Mouse (Mus musculus): ENCODE results near the gene Ggn. TPM values are rescaled to one million over a fixed set of nuclear protein-coding genes. Genes with fewer than 3 reads are reported as not detected.
A peak's percentile ranks its signal among the peaks of the same experiment; 100 is the strongest.
"Not testable (repeated sequence)": the region's sequence is repeated elsewhere in the genome, so short reads cannot be mapped to it uniquely, and the experiment has no call there.

Ggn gene
- polyA plus RNA-seq, 1 experiment from 2014 or later: 0.49 TPM

- peak overlapping the region; percentile 91 for H3K4me2 ChIP-seq (replicated peaks; ENCODE audit: low read depth, low read length)
- H3K4me1 ChIP-seq (ENCODE audit: control insufficient read depth, insufficient read depth, low read length): peaks cover 10% of the 10 kb centered on the region
- no peaks in the 10 kb centered on the region for H3K9me3 ChIP-seq (ENCODE audit: control insufficient read depth, low read depth, low read length)
- H3K36me3 ChIP-seq (ENCODE audit: control insufficient read depth, insufficient read depth, low read length): peaks cover 27% of the 10 kb centered on the region
- H3K9ac ChIP-seq (replicated peaks; ENCODE audit: low read depth, low read length): peak overlapping the region; percentile 78; the same call in 1 of the 2 replicates
- H3K27me3 ChIP-seq (ENCODE audit: control insufficient read depth, insufficient read depth, low read length): no peaks in the 10 kb centered on the region
- no peak overlapping the region for H3K27ac ChIP-seq (ENCODE audit: low read length)
- H3K4me3 ChIP-seq (ENCODE audit: low read depth, low read length): peak overlapping the region; percentile 91
- 31% methylated on average over 7 of the region's 7 CpGs for WGBS
- no peak for ATAC-seq (ENCODE audit: insufficient number of reproducible peaks, insufficient read depth, low FRiP score, low read depth)
Observed at GRCm38 (mm10) chr7:29179323-29179722, 9.3 kb downstream of the Ggn start.

- Histone ChIP-seq H3K9ac (replicated peaks; ENCODE audit: low read depth, low read length) (peak within 1 kb of the TSS; percentile 78), H3K9me3 (ENCODE audit: control insufficient read depth, low read depth, low read length) (no peaks in the 10 kb centered on the region), H3K4me3 (ENCODE audit: low read depth, low read length) (peak within 1 kb of the TSS; percentile 91), H3K4me1 (ENCODE audit: control insufficient read depth, insufficient read depth, low read length) (peaks cover 10% of the 10 kb centered on the region), H3K36me3 (ENCODE audit: control insufficient read depth, insufficient read depth, low read length) (peaks cover 17% of the 10 kb centered on the region), H3K4me2 (replicated peaks; ENCODE audit: low read depth, low read length) (peak within 1 kb of the TSS; percentile 91), H3K27ac (ENCODE audit: low read length) (peak within 1 kb of the TSS; percentile 70; the same call in 1 of the 2 replicates), H3K27me3 (ENCODE audit: control insufficient read depth, insufficient read depth, low read length) (no peaks in the 10 kb centered on the region)
- WGBS: under 1% methylated on average over 62 of the region's 62 CpGs
- ATAC-seq (ENCODE audit: insufficient number of reproducible peaks, insufficient read depth, low FRiP score, low read depth): peak; percentile 95
Observed at GRCm38 (mm10) chr7:29180077-29180853, 10.3 kb downstream of the Ggn start, which contains the start of gene Psmd8. Gene Psmd8, minus strand, starts transcription at chr7:29180701.

GRCm38 (mm10) chr7:29180854-29181236 lies 10.8 kb downstream of the Ggn start:
- WGBS: 41% methylated on average over 5 of the region's 5 CpGs
- Histone ChIP-seq H3K36me3 (ENCODE audit: control insufficient read depth, insufficient read depth, low read length) (peaks cover 11% of the 10 kb centered on the region), H3K27ac (ENCODE audit: low read length) (no peak overlapping the region; the same call in 1 of the 2 replicates), H3K4me2 (replicated peaks; ENCODE audit: low read depth, low read length) (peak overlapping the region; percentile 31), H3K4me3 (ENCODE audit: low read depth, low read length) (peak overlapping the region; percentile 91), H3K9me3 (ENCODE audit: control insufficient read depth, low read depth, low read length) (no peaks in the 10 kb centered on the region), H3K4me1 (ENCODE audit: control insufficient read depth, insufficient read depth, low read length) (peaks cover 10% of the 10 kb centered on the region), H3K27me3 (ENCODE audit: control insufficient read depth, insufficient read depth, low read length) (no peaks in the 10 kb centered on the region), H3K9ac (replicated peaks; ENCODE audit: low read depth, low read length) (no peak overlapping the region)
- no peak for ATAC-seq (ENCODE audit: insufficient number of reproducible peaks, insufficient read depth, low FRiP score, low read depth)

DNA sequence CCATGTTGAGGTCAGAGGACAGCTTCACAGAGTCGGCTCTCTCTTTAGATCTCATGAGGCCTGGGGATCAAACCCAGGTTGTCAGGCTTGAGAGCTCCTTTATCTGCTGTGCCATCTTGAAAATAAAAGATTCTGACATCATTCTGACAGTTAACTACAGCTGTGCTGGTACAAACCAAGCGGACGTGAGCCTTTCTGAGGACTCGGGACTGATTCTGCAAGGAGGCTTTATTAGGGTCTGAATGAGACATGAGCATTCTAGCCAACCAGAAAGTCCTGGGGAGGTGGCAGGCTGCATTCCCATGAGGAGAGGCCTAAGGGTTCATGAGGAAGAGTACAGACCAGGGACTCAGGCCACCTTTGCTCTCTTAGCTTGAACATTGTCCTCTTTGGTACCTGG lies 11.3 kb downstream of the Ggn start:
- not testable (repeated sequence) for H3K9ac ChIP-seq (replicated peaks; ENCODE audit: low read depth, low read length); ATAC-seq (ENCODE audit: insufficient number of reproducible peaks, insufficient read depth, low FRiP score, low read depth); H3K36me3 ChIP-seq (ENCODE audit: control insufficient read depth, insufficient read depth, low read length); H3K4me1 ChIP-seq (ENCODE audit: control insufficient read depth, insufficient read depth, low read length); H3K27ac ChIP-seq (ENCODE audit: low read length); H3K4me3 ChIP-seq (ENCODE audit: low read depth, low read length); H3K27me3 ChIP-seq (ENCODE audit: control insufficient read depth, insufficient read depth, low read length); H3K9me3 ChIP-seq (ENCODE audit: control insufficient read depth, low read depth, low read length); H3K4me2 ChIP-seq (replicated peaks; ENCODE audit: low read depth, low read length)
- 85% methylated on average over 4 of the region's 4 CpGs for WGBS

GRCm38 (mm10) chr7:29194230-29194629 lies 24.2 kb downstream of the Ggn start:
- 0 out of 2 replicates have a peak, but pooled peaks have one; percentile 53 for ATAC-seq (ENCODE audit: insufficient number of reproducible peaks, insufficient read depth, low FRiP score, low read depth)
- not testable (repeated sequence) for H3K4me2 ChIP-seq (replicated peaks; ENCODE audit: low read depth, low read length); H3K27me3 ChIP-seq (ENCODE audit: control insufficient read depth, insufficient read depth, low read length); H3K27ac ChIP-seq (ENCODE audit: low read length); H3K4me1 ChIP-seq (ENCODE audit: control insufficient read depth, insufficient read depth, low read length); H3K36me3 ChIP-seq (ENCODE audit: control insufficient read depth, insufficient read depth, low read length); H3K9me3 ChIP-seq (ENCODE audit: control insufficient read depth, low read depth, low read length); H3K9ac ChIP-seq (replicated peaks; ENCODE audit: low read depth, low read length); H3K4me3 ChIP-seq (ENCODE audit: low read depth, low read length)
- WGBS: 78% methylated on average over 1 of the region's 1 CpGs

DNA sequence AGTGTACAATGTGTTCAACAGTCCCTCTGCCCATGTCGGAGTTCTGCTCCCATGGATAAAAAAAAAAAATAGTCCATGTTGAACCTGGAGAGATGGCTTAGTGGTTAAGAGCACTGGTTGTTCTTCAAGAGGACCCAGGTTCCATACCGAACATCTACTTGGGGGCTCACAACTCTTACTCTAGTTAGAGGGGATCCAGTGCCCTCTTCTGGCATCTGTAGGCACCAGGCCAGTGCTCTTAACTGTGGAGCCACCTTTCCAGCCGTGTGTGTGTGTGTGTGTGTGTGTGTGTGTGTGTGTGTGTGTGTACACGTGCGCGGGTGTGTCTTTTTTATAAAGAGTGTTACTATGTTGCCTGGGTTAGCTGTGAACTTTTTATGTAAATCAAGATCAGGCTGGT lies 32.6 kb downstream of the Ggn start:
- Histone ChIP-seq H3K4me3 (ENCODE audit: low read depth, low read length) (no peak overlapping the region), H3K27me3 (ENCODE audit: control insufficient read depth, insufficient read depth, low read length) (no peaks in the 10 kb centered on the region), H3K9me3 (ENCODE audit: control insufficient read depth, low read depth, low read length) (no peaks in the 10 kb centered on the region), H3K4me1 (ENCODE audit: control insufficient read depth, insufficient read depth, low read length) (no peaks in the 10 kb centered on the region), H3K36me3 (ENCODE audit: control insufficient read depth, insufficient read depth, low read length) (no peaks in the 10 kb centered on the region), H3K27ac (ENCODE audit: low read length) (no peak overlapping the region), H3K4me2 (replicated peaks; ENCODE audit: low read depth, low read length) (no peak overlapping the region), H3K9ac (replicated peaks; ENCODE audit: low read depth, low read length) (no peak overlapping the region)
- WGBS: 77% methylated on average over 6 of the region's 6 CpGs
- no peak for ATAC-seq (ENCODE audit: insufficient number of reproducible peaks, insufficient read depth, low FRiP score, low read depth)

GRCm38 (mm10) chr7:29211013-29211412 lies 41.0 kb downstream of the Ggn start:
- not testable (repeated sequence) for H3K9me3 ChIP-seq (ENCODE audit: control insufficient read depth, low read depth, low read length); H3K4me1 ChIP-seq (ENCODE audit: control insufficient read depth, insufficient read depth, low read length); H3K9ac ChIP-seq (replicated peaks; ENCODE audit: low read depth, low read length); H3K27me3 ChIP-seq (ENCODE audit: control insufficient read depth, insufficient read depth, low read length); H3K36me3 ChIP-seq (ENCODE audit: control insufficient read depth, insufficient read depth, low read length); ATAC-seq (ENCODE audit: insufficient number of reproducible peaks, insufficient read depth, low FRiP score, low read depth)
- 27% methylated on average over 15 of the region's 15 CpGs for WGBS
- H3K4me2 ChIP-seq (replicated peaks; ENCODE audit: low read depth, low read length): peak overlapping the region; percentile 55; the same call in 1 of the 2 replicates
- peak overlapping the region; percentile 35; the same call in 1 of the 2 replicates for H3K4me3 ChIP-seq (ENCODE audit: low read depth, low read length)
- H3K27ac ChIP-seq (ENCODE audit: low read length): peak overlapping the region; percentile 63; the same call in 1 of the 2 replicates

DNA sequence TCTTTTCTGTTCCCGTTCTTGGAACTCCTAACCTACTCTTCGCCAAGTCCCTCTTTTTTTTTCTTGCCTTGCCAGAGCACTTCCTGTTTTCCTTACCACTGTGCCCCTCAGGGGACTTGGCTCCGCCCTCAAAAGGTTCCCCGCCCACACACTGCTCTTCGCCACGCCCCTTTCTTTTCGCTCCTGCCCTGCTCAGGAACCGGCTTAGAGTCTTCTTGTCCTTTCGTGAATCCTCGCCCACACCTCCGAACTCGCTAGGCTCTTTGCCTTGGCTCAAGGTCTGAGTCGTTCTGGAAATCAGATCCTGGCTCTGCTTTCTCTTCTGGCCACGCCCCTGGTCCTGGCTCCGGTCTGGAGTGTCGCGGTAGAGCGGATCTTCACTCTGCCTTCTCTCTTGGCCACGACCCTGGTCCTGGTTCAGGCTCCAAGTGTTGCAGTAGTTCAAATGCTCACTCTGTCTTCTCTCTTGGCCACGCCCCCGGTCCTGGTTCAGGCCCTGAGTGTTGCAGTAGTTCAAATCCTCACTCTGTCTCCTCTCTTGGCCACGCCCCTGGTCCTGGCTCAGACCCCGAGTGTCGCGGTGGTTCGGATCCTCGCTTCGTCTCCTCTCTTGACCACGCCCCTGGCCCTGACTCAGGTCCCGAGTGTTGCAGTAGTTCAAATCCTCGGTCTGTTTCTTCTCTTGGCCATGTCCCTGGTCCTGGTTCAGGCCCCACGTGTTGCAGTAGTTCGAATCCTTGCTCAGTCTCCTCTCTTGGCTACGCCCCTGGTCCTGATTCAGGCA lies 41.6 kb downstream of the Ggn start:
- Histone ChIP-seq H3K4me1 (ENCODE audit: control insufficient read depth, insufficient read depth, low read length) (0 out of 2 replicates have a peak, but pooled peaks cover 5% of the 10 kb centered on the region), H3K9ac (replicated peaks; ENCODE audit: low read depth, low read length) (0 out of 2 replicates have a peak overlapping the region, but pooled peaks have one; percentile 14), H3K9me3 (ENCODE audit: control insufficient read depth, low read depth, low read length) (no peaks in the 10 kb centered on the region; the same call in 1 of the 2 replicates), H3K27me3 (ENCODE audit: control insufficient read depth, insufficient read depth, low read length) (no peaks in the 10 kb centered on the region), H3K4me3 (ENCODE audit: low read depth, low read length) (peak overlapping the region; percentile 35), H3K27ac (ENCODE audit: low read length) (peak overlapping the region; percentile 63), H3K36me3 (ENCODE audit: control insufficient read depth, insufficient read depth, low read length) (no peaks in the 10 kb centered on the region), H3K4me2 (replicated peaks; ENCODE audit: low read depth, low read length) (peak overlapping the region; percentile 55)
- peak; percentile 82 for ATAC-seq (ENCODE audit: insufficient number of reproducible peaks, insufficient read depth, low FRiP score, low read depth)
- 4% methylated on average over 34 of the region's 34 CpGs for WGBS

Measured in stomach, embryonic 14.5 days (tissue).